Mouse (Mus musculus) liver, embryonic 14.5 days (tissue): ENCODE data around the gene Pygo2. TPM values are rescaled to one million over a fixed set of nuclear protein-coding genes. Genes with fewer than 3 reads are reported as not detected.

ENCODE experiments used
- ATAC-seq: fragments of 200-750 bp; cut with Nextera tagmentation; 2 replicates; pipeline ENCODE4 v1.8.0; 2017; ENCODE audit warnings: moderate number of reproducible peaks, mild to moderate bottlenecking, moderate library complexity; ENCODE audit not compliant: insufficient read depth
- DNase-seq, 3 experiments: peaks; one replicate each; pipeline ENCODE4 v3.0.0-alpha.2; 2012 to 2013; ENCODE audit warnings: low read depth in 3 of 3, low spot score in 3 of 3
- H3K27ac ChIP-seq: fragments of 300-500 bp; sonication (generic); 2 replicates; pipeline ENCODE4 v1.5.1; 2014; ENCODE audit warnings: moderate library complexity, mild to moderate bottlenecking, control low read depth, inconsistent platforms
- H3K27me3 ChIP-seq: fragments of 300-500 bp; sonication (generic); 2 replicates; pipeline ENCODE4 v1.6.1; 2014; ENCODE audit warnings: mild to moderate bottlenecking, low read length, moderate library complexity; ENCODE audit not compliant: control insufficient read depth, insufficient read depth
- H3K36me3 ChIP-seq: fragments of 300-500 bp; sonication (generic); replicated peaks from 2 replicates; pipeline ENCODE4 v1.6.1; 2014; ENCODE audit warnings: low read depth; ENCODE audit not compliant: control insufficient read depth, insufficient read depth
- H3K4me1 ChIP-seq, 2 experiments: fragments of 200-500 bp in 1 of 2; fragments of 300-500 bp in 1 of 2; sonication (generic) in 1 of 2; replicated peaks; 2 replicates each; pipeline ENCODE4 v1.6.1; 2012 to 2014; ENCODE audit warnings: antibody characterized with exemption in 1 of 2, inconsistent platforms in 1 of 2, low read length in 1 of 2; ENCODE audit not compliant: control insufficient read depth in 2 of 2, insufficient read depth in 2 of 2
- H3K4me2 ChIP-seq: fragments of 300-500 bp; sonication (generic); 2 replicates; pipeline ENCODE4 v1.6.1; 2014; ENCODE audit warnings: low read depth, mild to moderate bottlenecking, control low read depth, moderate library complexity
- H3K4me3 ChIP-seq, 2 experiments: fragments of 200-500 bp in 1 of 2; fragments of 300-500 bp in 1 of 2; sonication (generic) in 1 of 2; 2 replicates each; pipeline ENCODE4 v1.5.1; 2012 to 2014; ENCODE audit warnings: low read depth in 2 of 2, low read length in 2 of 2, mild to moderate bottlenecking in 2 of 2, control low read depth in 1 of 2, inconsistent platforms in 1 of 2, moderate library complexity in 1 of 2; ENCODE audit not compliant: insufficient read depth in 1 of 2
- H3K9ac ChIP-seq: fragments of 300-500 bp; sonication (generic); replicated peaks from 2 replicates; pipeline ENCODE4 v1.6.1; 2014; ENCODE audit warnings: mild to moderate bottlenecking, control low read depth, moderate library complexity
- H3K9me3 ChIP-seq: fragments of 300-500 bp; sonication (generic); 2 replicates; pipeline ENCODE4 v1.6.1; 2016; ENCODE audit warnings: low read length, mixed read lengths; ENCODE audit not compliant: control insufficient read depth
- CTCF ChIP-seq: IDR thresholded peaks from 2 replicates; pipeline ENCODE4 v1.5.1; 2016; ENCODE audit warnings: antibody characterized with exemption, low read depth, control low read depth
- EP300 ChIP-seq: IDR thresholded peaks from 2 replicates; pipeline ENCODE4 v1.6.1; 2016; ENCODE audit warnings: antibody characterized with exemption, low read depth
- WGBS: fragments of 180-500 bp; shearing (Covaris S2); extraction: QIAGEN DNeasy Blood & Tissue Kit; methylation state at CpG from one replicate; pipeline ENCODE4 v1.1.7; 2014; ENCODE audit not compliant: insufficient replicate concordance; 5-methylcytosine and 5-hydroxymethylcytosine counted together
- polyA plus RNA-seq, 2 experiments: library from polyadenylated mRNA; depleted of rRNA in 1 of 2; stranded (reverse) in 1 of 2; unstranded in 1 of 2; fragments of >200 nt; fragmentation: Nextera tagmentation in 1 of 2; extraction: Ambion mirVana in 1 of 2; gene quantifications; 2 replicates each; pipeline versions ENCODE4 v1.2.1 to v1.2.3; 2012 to 2014

Gene Pygo2
- polyA plus RNA-seq, 2 experiments = 8.4 to 15.2 TPM

GRCm38 (mm10) chr3:89385451-89385850, 44.6 kb upstream of the Pygo2 start:
- TF ChIP-seq EP300 = no peak
- no peak for TF ChIP-seq CTCF

GRCm38 (mm10) chr3:89386438-89387420, 43.3 kb upstream of the Pygo2 start:
- Histone ChIP-seq H3K27ac (no peak overlapping the region), H3K27me3 (peaks cover 4% of the 10 kb centered on the region), H3K9me3 (no peaks in the 10 kb centered on the region), H3K4me3 (no peak overlapping the region), H3K4me1 (peaks cover 0 to 12% of the 10 kb centered on the region in 2 experiments; a peak in 2 of 4 replicates), H3K9ac (no peak overlapping the region), H3K36me3 (no peaks in the 10 kb centered on the region), H3K4me2 (no peak overlapping the region)
- 65% methylated on average over 17 of the region's 17 CpGs for WGBS
- ATAC-seq (no peak), DNase-seq (no peak)
- TF ChIP-seq EP300 (no peak), CTCF (no peak)

More at GRCm38 (mm10) chr3:89385451-89385850, 44.6 kb upstream of the Pygo2 start:
- no peak overlapping the region for H3K4me3 ChIP-seq
- H3K4me2 ChIP-seq = no peak overlapping the region
- no peak for DNase-seq
- no peak overlapping the region for H3K27ac ChIP-seq
- no peak overlapping the region for H3K9ac ChIP-seq
- H3K27me3 ChIP-seq = no peaks in the 10 kb centered on the region
- 17% methylated on average over 10 of the region's 11 CpGs for WGBS
- no peaks in the 10 kb centered on the region for H3K9me3 ChIP-seq
- H3K4me1 ChIP-seq = peaks cover 0 to 12% of the 10 kb centered on the region in 2 experiments; a peak in 2 of 4 replicates
- H3K36me3 ChIP-seq = no peaks in the 10 kb centered on the region
- ATAC-seq = no peak

- 55% methylated on average over 11 of the region's 11 CpGs for WGBS
- peaks cover 0 to 12% of the 10 kb centered on the region in 2 experiments; a peak in 2 of 4 replicates for H3K4me1 ChIP-seq
- ATAC-seq = no peak
- H3K27me3 ChIP-seq = peaks cover 13% of the 10 kb centered on the region
- no peak overlapping the region for H3K4me2 ChIP-seq
- H3K9me3 ChIP-seq = no peaks in the 10 kb centered on the region
- no peak for TF ChIP-seq EP300
- TF ChIP-seq CTCF = no peak
- DNase-seq = no peak
- H3K9ac ChIP-seq = no peak overlapping the region
- no peak overlapping the region for H3K4me3 ChIP-seq
- H3K27ac ChIP-seq = no peak overlapping the region
- H3K36me3 ChIP-seq = no peaks in the 10 kb centered on the region
Measured at GRCm38 (mm10) chr3:89387632-89388031, 42.4 kb upstream of the Pygo2 start.

GRCm38 (mm10) chr3:89388134-89388881, 41.7 kb upstream of the Pygo2 start:
- TF ChIP-seq CTCF (no peak), EP300 (no peak)
- Histone ChIP-seq H3K4me2 (no peak overlapping the region; the same call in 1 of the 2 replicates), H3K27me3 (peaks cover 17% of the 10 kb centered on the region), H3K27ac (no peak overlapping the region), H3K9ac (no peak overlapping the region), H3K4me3 (no peak overlapping the region), H3K4me1 (peaks cover 0 to 12% of the 10 kb centered on the region in 2 experiments; a peak in 2 of 4 replicates), H3K36me3 (no peaks in the 10 kb centered on the region), H3K9me3 (no peaks in the 10 kb centered on the region)
- 42% methylated on average over 11 of the region's 11 CpGs for WGBS
- no peak for DNase-seq
- ATAC-seq = no peak
